Mouse (Mus musculus): ENCODE measurements around the gene Akna.
A peak's percentile ranks its signal among the peaks of the same experiment; 100 is the strongest.

Gene Akna

GRCm38 (mm10) chr4:63383474-63383873, 19.7 kb downstream of the Akna start:
- DNase-seq (ENCODE audit: low spot score in 2 of 2): no peak

GRCm38 (mm10) chr4:63382676-63383369, 20.3 kb downstream of the Akna start:
- DNase-seq (ENCODE audit: low spot score in 2 of 2): no peak

- DNase-seq (ENCODE audit: low spot score in 2 of 2): no peak
Measured at GRCm38 (mm10) chr4:63377483-63377882, 25.7 kb downstream of the Akna start.

GRCm38 (mm10) chr4:63375367-63375766, 27.8 kb downstream of the Akna start:
- DNase-seq (ENCODE audit: low spot score in 2 of 2): no peak

- DNase-seq (ENCODE audit: low spot score in 2 of 2): no peak
Measured at GRCm38 (mm10) chr4:63374331-63374730, 28.8 kb downstream of the Akna start.

GRCm38 (mm10) chr4:63373404-63373803, 29.8 kb downstream of the Akna start:
- no peak for DNase-seq (ENCODE audit: low spot score in 2 of 2)

- DNase-seq (ENCODE audit: low spot score in 2 of 2): peak in 1 of 2 experiments; percentile 26
Measured at GRCm38 (mm10) chr4:63371890-63372289, 31.3 kb downstream of the Akna start.

- DNase-seq (ENCODE audit: low spot score in 2 of 2): no peak
Measured at GRCm38 (mm10) chr4:63370897-63371296, 32.3 kb downstream of the Akna start.

- peak; percentile 89 to 95 for DNase-seq (ENCODE audit: low spot score in 2 of 2)
Measured at GRCm38 (mm10) chr4:63368577-63368976, 34.6 kb downstream of the Akna start.

- no peak for DNase-seq (ENCODE audit: low spot score in 2 of 2)
Measured at GRCm38 (mm10) chr4:63362150-63362549, 41.0 kb downstream of the Akna start, which contains the start of gene Orm2. Orm2 (plus strand) TSS chr4:63362449.

- DNase-seq (ENCODE audit: low spot score in 2 of 2): no peak
Measured at GRCm38 (mm10) chr4:63359861-63360260, 43.3 kb downstream of the Akna start.

- no peak for DNase-seq (ENCODE audit: low spot score in 2 of 2)
Measured at GRCm38 (mm10) chr4:63356981-63357570, 46.1 kb downstream of the Akna start.

- no peak for DNase-seq (ENCODE audit: low spot score in 2 of 2)
Measured at GRCm38 (mm10) chr4:63355877-63356665, 47.1 kb downstream of the Akna start, which contains the start of gene Orm3. Orm3 (plus strand) TSS chr4:63356162.

GRCm38 (mm10) chr4:63348524-63348923, 54.6 kb downstream of the Akna start:
- DNase-seq (ENCODE audit: low spot score in 2 of 2): no peak

GRCm38 (mm10) chr4:63346659-63347058, 56.5 kb downstream of the Akna start:
- DNase-seq (ENCODE audit: low spot score in 2 of 2): no peak

GRCm38 (mm10) chr4:63345261-63345660, 57.9 kb downstream of the Akna start:
- DNase-seq (ENCODE audit: low spot score in 2 of 2): no peak

- DNase-seq (ENCODE audit: low spot score in 2 of 2): no peak
Measured at GRCm38 (mm10) chr4:63344295-63344694, 58.9 kb downstream of the Akna start, which contains the start of gene Orm1. Orm1 (plus strand) TSS chr4:63344560.

- no peak for DNase-seq (ENCODE audit: low spot score in 2 of 2)
Measured at GRCm38 (mm10) chr4:63343608-63344007, 59.5 kb downstream of the Akna start.

- DNase-seq (ENCODE audit: low spot score in 2 of 2): no peak
Measured at GRCm38 (mm10) chr4:63342491-63342890, 60.7 kb downstream of the Akna start.

- no peak for DNase-seq (ENCODE audit: low spot score in 2 of 2)
Measured at GRCm38 (mm10) chr4:63338414-63339076, 64.6 kb downstream of the Akna start.

GRCm38 (mm10) chr4:63333403-63333802, 69.8 kb downstream of the Akna start:
- no peak for DNase-seq (ENCODE audit: low spot score in 2 of 2)

- peak in 1 of 2 experiments; percentile 9 for DNase-seq (ENCODE audit: low spot score in 2 of 2)
Measured at GRCm38 (mm10) chr4:63323275-63323815, 79.8 kb downstream of the Akna start.
